Mouse (Mus musculus): ENCODE data around the gene Rcor3. TPM values are rescaled to one million over a fixed set of nuclear protein-coding genes. Genes with fewer than 3 reads are reported as not detected.

The Rcor3 gene
- total and polyA plus RNA-seq, 3 experiments: 20.7 to 41.5 (median 23.8) TPM

DNA sequence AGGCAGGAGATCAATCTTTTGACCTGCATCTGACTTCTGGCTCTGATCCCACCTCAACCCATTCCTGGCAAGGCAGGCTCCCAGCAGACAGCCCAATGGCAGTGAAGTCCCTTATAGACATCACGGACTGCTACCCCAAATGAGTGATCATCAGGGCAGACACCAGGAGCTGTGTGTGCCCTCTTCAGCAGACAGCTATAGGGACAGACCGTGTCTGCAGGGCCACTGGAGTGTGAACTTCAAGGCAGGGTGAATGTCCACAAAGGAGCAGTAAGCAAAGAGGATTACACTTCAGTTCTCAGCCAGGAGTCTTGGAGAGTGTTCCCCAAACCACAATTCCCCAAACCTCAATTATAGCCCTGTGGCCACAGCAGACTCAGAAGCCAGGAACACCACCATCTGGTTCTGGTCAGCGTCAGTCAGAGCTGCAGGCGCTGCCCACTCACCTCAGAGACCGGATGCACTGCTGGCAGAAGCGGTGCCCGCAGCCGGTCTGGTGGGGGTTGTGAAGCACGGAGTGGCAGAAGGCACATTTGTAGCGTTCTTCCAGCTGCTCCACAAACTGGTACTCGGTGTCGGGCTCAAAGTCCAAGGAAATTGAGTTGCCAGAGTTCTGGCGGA is 67.8 kb downstream of the Rcor3 start:
- DNase-seq: no peak

DNA sequence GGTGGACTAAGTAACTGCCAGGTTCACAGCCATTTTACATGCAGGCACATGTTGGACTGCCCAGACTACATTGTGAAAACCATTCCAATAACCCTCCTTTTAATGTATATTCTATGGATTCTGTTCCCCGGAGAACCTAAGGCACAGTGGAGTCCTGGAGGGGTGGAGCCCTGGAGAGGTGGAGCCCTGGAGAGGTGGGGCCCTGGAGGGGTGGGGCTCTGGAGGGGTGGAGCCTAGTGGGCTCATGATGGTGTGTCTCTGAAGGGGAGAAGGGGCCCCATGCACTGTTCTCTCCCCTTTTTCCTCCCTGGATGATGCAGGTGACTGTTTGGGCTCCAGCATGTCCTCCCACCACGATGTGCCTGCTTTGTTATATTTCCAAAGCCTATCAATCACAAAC is 69.7 kb downstream of the Rcor3 start:
- DNase-seq: no peak

DNA sequence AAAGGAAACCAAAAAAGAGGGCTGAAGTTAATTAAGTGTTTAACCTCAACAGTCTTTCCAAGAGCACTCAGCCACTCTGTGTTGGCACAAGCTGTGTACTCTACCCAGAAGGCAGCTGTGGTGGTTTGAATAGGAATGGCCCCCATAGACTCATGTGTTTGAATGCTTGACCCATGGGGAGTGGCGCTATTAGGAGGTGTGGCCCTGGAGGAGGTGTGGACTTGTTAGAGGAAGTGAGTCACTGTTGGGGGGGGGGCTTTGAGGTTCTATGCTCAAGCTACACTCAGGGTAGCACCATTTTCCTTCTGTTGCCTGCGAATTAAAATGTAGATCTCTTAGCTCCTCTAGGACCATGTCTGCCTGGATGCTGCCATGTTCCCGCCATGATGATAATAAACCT is 70.9 kb downstream of the Rcor3 start:
- DNase-seq: no peak

DNA sequence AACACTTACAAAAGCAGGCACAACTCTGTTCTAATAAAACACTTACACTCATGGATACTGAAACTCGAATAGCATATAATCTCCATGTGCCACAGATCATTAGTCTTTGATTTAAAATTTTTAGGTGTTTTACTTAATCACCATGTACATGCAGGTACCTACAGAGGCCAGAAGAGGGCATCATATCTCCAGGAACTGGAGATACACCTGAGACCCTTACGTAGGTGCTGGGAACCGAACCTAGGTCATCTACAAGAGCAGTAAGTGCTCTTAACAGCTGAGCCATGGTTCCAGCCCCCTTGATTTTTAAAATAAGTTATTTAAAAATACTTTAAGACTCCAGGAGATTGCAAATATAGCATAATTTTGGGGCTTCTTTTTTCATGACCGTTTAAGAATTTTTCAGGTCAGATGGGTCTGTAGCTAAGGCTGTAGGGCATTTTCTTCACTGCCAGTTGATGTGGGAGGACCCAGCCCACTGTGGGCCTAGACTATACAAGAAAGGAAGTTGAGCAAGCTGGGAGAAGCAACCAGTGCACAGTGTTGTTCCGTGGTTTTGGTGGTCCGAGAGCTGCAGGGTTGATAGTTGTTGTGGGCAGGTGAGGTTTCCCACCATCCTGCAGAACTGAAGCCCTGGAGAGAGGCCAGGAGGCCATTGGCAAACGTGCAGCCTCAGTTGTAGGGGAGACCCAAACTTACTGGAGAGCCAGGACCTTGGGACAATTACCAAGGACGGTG is 74.5 kb downstream of the Rcor3 start:
- no peak for DNase-seq

DNA sequence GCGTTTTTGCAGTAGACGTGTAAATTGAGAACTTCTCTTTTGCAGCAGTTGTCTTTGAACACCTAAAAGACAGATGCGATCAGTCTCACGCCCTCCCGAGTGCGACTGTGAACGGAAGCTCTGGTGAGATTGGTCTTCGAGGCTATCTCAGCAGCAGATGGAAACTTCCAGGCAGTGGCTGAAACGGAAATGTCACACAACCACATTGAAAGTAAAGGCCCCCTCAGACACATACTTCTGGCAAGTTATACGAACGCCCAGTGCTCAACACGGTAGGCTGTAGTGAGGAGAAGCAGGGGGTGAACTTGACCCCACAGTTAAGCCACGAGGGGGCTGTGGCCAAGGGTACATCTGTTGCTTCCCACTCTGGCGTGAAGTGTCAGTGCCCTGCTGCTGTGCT is 75.2 kb downstream of the Rcor3 start:
- DNase-seq: no peak

DNA sequence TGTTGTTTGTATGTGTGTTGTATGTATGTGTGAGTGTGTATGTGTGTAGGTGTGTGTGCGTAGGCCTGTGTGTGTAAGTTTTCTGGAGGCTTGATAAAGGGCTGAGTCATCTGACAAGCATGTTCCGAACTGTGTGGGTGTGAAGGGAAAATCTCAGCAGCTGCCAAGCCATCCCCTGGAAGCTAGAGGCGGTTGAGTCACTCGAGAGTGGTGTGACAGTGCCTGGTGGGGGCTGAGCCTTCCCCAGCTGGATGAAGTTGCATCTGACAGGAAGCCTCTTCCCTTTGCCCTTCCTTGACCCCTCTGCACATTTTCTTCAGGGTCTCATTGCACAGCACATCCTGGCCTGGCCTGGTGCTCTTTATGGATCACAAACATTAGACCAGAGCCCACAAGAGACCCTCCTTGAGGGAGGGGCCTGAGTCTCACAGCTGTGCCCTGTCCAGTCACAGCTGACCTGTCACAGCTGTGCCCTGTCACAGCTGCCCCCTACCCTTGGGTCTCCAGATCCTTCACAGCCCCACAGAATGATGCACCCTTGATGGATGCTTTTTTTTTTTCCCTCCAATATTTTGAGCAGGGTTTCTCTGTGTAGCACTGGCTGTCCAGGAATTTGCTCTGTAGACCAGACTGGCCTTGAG is 76.1 kb downstream of the Rcor3 start:
- DNase-seq: peak; percentile 82

DNA sequence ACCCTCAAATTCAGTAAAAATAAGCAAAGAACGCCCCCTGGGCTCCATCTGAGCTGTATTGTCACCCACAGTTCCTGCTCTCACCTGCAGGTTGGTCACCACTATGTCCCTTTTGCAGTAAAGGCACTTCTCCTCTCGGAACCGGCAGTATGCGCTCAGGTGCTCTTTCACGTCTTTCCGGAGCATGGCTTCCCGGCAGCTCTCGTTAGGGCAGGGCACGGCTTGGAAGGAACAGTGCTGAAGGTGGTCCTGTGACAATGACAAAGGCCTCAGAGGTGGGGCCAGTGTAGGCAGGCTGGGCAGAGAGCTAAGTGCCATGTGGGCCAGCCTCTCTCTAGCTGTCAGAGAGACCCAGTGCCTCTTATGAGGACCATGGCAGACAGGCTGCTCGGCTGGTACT is 79.0 kb downstream of the Rcor3 start:
- no peak for DNase-seq

DNA sequence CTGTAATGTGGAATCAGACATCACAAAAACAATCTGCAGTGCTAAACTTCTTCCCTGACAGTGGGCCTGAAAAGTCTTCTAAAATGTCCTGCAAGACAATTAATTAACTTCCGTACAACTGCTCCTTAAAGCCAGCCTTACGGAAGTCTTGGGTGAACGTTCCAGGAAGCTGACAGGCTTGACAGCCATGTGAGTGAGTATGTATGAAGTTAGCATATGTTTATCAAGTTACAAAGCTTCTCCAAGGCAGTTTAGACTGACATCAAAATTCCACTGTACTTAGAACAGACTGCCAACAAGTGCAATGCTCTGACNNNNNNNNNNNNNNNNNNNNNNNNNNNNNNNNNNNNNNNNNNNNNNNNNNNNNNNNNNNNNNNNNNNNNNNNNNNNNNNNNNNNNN is 84.1 kb downstream of the Rcor3 start:
- DNase-seq: no peak

DNA sequence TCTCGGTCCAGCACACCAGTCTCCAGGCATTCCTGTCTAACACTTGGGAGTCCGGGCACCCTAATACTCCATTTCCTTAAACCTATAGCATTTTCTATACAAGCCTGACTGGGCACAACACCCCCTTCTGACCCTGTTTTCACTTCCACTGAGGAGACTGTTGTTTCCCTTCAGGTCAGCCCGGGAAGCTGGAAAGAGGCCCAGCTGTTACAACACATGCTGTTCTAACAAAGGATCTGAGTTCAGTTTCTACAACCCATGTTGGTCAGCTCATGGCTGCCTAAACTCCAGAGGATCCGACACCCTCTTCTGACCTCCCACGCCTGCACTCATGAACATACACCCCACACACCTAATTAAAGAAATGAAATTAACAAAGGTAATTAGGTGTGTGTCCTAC is 84.9 kb downstream of the Rcor3 start:
- DNase-seq: no peak

DNA sequence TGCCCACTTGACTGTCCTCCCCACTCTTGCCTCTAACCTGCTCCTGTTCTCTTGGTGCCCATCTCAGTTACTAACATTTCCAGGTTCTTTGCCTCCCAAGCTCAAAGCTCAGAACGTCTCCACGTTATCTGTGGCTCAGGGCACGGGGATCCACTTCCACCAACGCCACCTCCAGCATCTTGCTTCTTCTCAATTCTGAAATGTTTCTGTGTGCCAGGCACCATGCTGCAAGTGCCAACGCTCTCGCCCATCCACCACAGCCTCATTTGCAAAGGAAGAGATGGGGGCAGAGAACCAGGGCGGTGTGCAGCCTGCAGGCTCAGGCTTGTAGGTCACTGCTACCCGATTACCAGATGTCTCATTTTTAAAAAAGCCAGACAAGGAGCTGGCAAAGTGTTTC is 85.4 kb downstream of the Rcor3 start:
- no peak for DNase-seq

Other genes with a start within 250 kb of the Rcor3 start
- 10 to 100 TPM; 18.4 to 19.3 TPM for gene Slc30a1, start 231.3 kb downstream of the Rcor3 start, total RNA-seq (2021)
- 16.7 and 17.6 TPM in 2 replicates for gene Slc30a1, start 231.3 kb downstream of the Rcor3 start, polyA plus RNA-seq (2012; rRNA removed)
- gene Rd3, start 160.7 kb downstream of the Rcor3 start, total RNA-seq (2021): under 1 TPM; 0.14 to 0.38 TPM
- 0.42 and 0.48 TPM in 2 replicates for gene Rd3, start 160.7 kb downstream of the Rcor3 start, polyA plus RNA-seq (2012; rRNA removed)
- gene Traf5, start 45.5 kb downstream of the Rcor3 start, total RNA-seq (2021): 10 to 100 TPM in 1 of 2 experiments, 1 to 10 TPM in 1; 2.9 to 10.3 TPM
- 1.7 and 2.0 TPM in 2 replicates for gene Traf5, start 45.5 kb downstream of the Rcor3 start, polyA plus RNA-seq (2012; rRNA removed)
- under 1 TPM; 0.12 to 0.24 TPM for gene Kcnh1, start 52.7 kb upstream of the Rcor3 start, total RNA-seq (2021)
- 0.07 and 0.09 TPM in 2 replicates for gene Kcnh1, start 52.7 kb upstream of the Rcor3 start, polyA plus RNA-seq (2012; rRNA removed)